Mouse (Mus musculus): ENCODE results near the gene Prpf31.

DNA sequence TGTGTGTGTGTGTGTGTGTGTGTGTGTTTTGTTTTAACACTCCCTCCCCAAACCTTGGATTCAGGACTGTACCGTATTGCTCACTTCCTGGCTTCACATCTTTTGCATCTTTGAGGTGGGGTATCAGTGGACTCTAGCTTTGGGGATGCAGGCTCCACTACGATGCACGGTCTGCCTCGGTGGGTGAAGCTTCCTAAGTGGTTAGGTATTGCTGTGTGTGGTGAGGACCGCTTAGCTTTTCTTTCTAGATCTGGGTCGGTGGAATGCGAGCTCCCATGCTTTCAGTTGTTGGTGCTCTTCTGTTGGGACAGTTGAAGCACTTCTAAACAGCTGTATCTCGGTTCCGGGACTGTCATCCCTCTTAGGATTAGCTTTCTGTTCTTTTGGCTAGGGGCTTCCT lies 16.4 kb downstream of the Prpf31 start:
- TF ChIP-seq CTCF (IDR thresholded peaks at IDR 0.05; ENCODE audit: low read depth): no peak
- no peak for TF ChIP-seq EP300 (IDR thresholded peaks at IDR 0.05; ENCODE audit: low read depth)

Measured in heart, postnatal 0 days (tissue).